Mouse (Mus musculus): ENCODE measurements at regions not wholly inside any gene's neighbourhood (a gene's known extent, or its start where the extent isn't known, plus 50 kb on each side); places are given as distances from the start of the nearest gene placed in this dataset.

DNA sequence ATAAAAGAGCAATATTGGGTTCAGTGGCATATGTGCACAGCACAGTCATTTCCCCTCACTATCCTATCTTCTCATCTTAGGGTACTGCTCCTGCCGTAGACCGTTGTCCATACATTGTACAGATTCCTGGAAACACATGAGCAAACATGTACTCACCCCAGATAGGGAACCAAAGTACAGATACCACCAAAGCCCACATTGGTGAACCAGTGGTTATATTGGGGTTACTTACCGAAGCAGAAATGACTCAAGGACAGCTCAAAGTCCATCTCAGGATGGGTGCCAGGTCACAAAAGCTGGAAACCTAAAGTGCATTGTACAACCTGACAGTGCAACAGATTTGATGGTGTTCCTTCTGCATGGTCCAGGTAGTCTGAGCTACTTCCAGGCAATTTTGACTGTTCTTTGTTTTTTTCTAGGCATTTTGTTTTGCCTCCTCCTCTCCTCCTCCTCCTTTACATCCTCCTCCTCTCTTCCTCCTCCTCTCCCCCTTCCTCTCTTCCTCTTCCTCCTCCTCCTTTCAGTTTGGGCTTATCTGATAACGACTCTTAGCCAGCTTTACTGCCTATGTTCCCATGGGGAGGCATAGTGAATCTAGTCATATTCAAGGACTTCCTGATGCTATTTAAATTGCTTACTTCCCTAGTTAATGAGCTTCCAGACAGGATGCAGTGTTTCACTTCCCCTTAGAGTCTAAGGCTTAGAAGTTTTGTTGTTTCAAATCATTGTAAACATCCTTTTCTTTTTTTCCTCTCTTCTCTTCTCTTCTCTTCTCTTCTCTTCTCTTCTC, 65.1 kb upstream of the Tab2 start:
- TF ChIP-seq POLR2A (IDR thresholded peaks at IDR 0.05; ENCODE audit: borderline replicate concordance, low read depth, low read length) (no peak), CTCF (IDR thresholded peaks at IDR 0.05; ENCODE audit: low read depth, low read length) (no peak)

Measured in bone marrow macrophage, adult 2 months (primary cell).